Mouse (Mus musculus): ENCODE results near the gene Tmem141. TPM values are rescaled to one million over a fixed set of nuclear protein-coding genes. Genes with fewer than 3 reads are reported as not detected.
A peak's percentile ranks its signal among the peaks of the same experiment; 100 is the strongest.

The Tmem141 gene
- polyA plus RNA-seq, 1 experiment from 2014 or later, result 25.5 TPM

DNA sequence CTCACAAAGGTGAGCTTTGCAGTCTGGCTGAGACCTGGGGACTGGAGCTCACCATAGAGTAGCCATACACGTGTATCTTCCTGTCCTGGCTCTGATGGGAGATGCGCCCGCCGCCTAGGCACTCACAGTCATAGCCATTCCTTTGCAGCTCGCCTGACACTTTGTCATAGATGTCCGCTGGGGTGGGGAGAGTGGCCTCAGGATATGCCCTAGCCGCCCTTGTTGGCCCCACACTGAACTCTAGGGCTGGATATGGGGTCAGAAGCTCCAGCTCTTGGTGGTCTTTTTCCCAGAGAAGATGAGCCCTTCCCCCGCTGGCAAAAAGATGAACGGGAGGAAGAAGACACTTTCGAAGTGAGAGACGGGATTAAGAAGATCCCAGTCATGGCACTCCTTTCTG is 47.7 kb downstream of the Tmem141 start:
- Histone ChIP-seq H3K27ac (ENCODE audit: low read length) (peak overlapping the region; percentile 84; the same call in 1 of the 2 replicates), H3K9me3 (ENCODE audit: control insufficient read depth, low read depth, low read length) (no peaks in the 10 kb centered on the region), H3K4me1 (ENCODE audit: control insufficient read depth, insufficient read depth, low read length) (peaks cover 45% of the 10 kb centered on the region), H3K4me3 (ENCODE audit: low read depth, low read length) (peak overlapping the region; percentile 55), H3K27me3 (ENCODE audit: control insufficient read depth, insufficient read depth, low read length) (peaks cover 22% of the 10 kb centered on the region), H3K4me2 (replicated peaks; ENCODE audit: low read depth, low read length) (peak overlapping the region; percentile 99), H3K36me3 (ENCODE audit: control insufficient read depth, insufficient read depth, low read length) (peaks cover 19% of the 10 kb centered on the region; the same call in 1 of the 2 replicates), H3K9ac (replicated peaks; ENCODE audit: low read depth, low read length) (peak overlapping the region; percentile 45)
- 11% methylated on average over 11 of the region's 11 CpGs for WGBS
- ATAC-seq (ENCODE audit: insufficient number of reproducible peaks, insufficient read depth, low FRiP score, low read depth), result no peak

GRCm38 (mm10) chr2:25573068-25573467 is 48.7 kb downstream of the Tmem141 start:
- Histone ChIP-seq H3K9ac (replicated peaks; ENCODE audit: low read depth, low read length) (no peak overlapping the region), H3K36me3 (ENCODE audit: control insufficient read depth, insufficient read depth, low read length) (peaks cover 26% of the 10 kb centered on the region; the same call in 1 of the 2 replicates), H3K9me3 (ENCODE audit: control insufficient read depth, low read depth, low read length) (no peaks in the 10 kb centered on the region), H3K4me1 (ENCODE audit: control insufficient read depth, insufficient read depth, low read length) (peaks cover 39% of the 10 kb centered on the region), H3K4me3 (ENCODE audit: low read depth, low read length) (no peak overlapping the region), H3K27me3 (ENCODE audit: control insufficient read depth, insufficient read depth, low read length) (peaks cover 16% of the 10 kb centered on the region), H3K27ac (ENCODE audit: low read length) (no peak overlapping the region), H3K4me2 (replicated peaks; ENCODE audit: low read depth, low read length) (peak overlapping the region; percentile 99)
- WGBS, result 80% methylated on average over 2 of the region's 2 CpGs
- no peak for ATAC-seq (ENCODE audit: insufficient number of reproducible peaks, insufficient read depth, low FRiP score, low read depth)

- no peak for ATAC-seq (ENCODE audit: insufficient number of reproducible peaks, insufficient read depth, low FRiP score, low read depth)
Measured at GRCm38 (mm10) chr2:25571221-25571620, 50.6 kb downstream of the Tmem141 start.

More at GRCm38 (mm10) chr2:25571221-25571620, 50.6 kb downstream of the Tmem141 start:
- Histone ChIP-seq H3K27me3 (ENCODE audit: control insufficient read depth, insufficient read depth, low read length) (peaks cover under 1% of the 10 kb centered on the region; the same call in 1 of the 2 replicates), H3K36me3 (ENCODE audit: control insufficient read depth, insufficient read depth, low read length) (peaks cover 29% of the 10 kb centered on the region; the same call in 1 of the 2 replicates), H3K4me2 (replicated peaks; ENCODE audit: low read depth, low read length) (no peak overlapping the region), H3K27ac (ENCODE audit: low read length) (no peak overlapping the region), H3K9ac (replicated peaks; ENCODE audit: low read depth, low read length) (no peak overlapping the region), H3K4me1 (ENCODE audit: control insufficient read depth, insufficient read depth, low read length) (peaks cover 24% of the 10 kb centered on the region), H3K9me3 (ENCODE audit: control insufficient read depth, low read depth, low read length) (no peaks in the 10 kb centered on the region), H3K4me3 (ENCODE audit: low read depth, low read length) (no peak overlapping the region)
- WGBS, result 91% methylated on average over 4 of the region's 4 CpGs

Other genes starting within 250 kb of the Tmem141 start
- gene Sapcd2, start 249.7 kb downstream of the Tmem141 start, polyA plus RNA-seq (2014; fragmentation: Nextera tagmentation; extraction: Ambion mirVana), result 31.3 and 36.4 TPM in 2 replicates
- gene Entpd2, start 226.1 kb downstream of the Tmem141 start, polyA plus RNA-seq (2014; fragmentation: Nextera tagmentation; extraction: Ambion mirVana), result 8.0 and 9.0 TPM in 2 replicates
- 48.3 and 53.7 TPM in 2 replicates for gene Npdc1, start 222.7 kb downstream of the Tmem141 start, polyA plus RNA-seq (2014; fragmentation: Nextera tagmentation; extraction: Ambion mirVana)
- gene Fut7, start 198.7 kb downstream of the Tmem141 start, polyA plus RNA-seq (2014; fragmentation: Nextera tagmentation; extraction: Ambion mirVana), result 0.12 TPM in 1 of 2 replicates, not detected in the other
- gene Abca2, start 193.3 kb downstream of the Tmem141 start, polyA plus RNA-seq (2014; fragmentation: Nextera tagmentation; extraction: Ambion mirVana), result 5.4 and 6.4 TPM in 2 replicates
- 7.2 and 9.0 TPM in 2 replicates for gene Clic3, start 165.2 kb downstream of the Tmem141 start, polyA plus RNA-seq (2014; fragmentation: Nextera tagmentation; extraction: Ambion mirVana)
- 30.3 and 34.2 TPM in 2 replicates for gene Paxx, start 160.9 kb downstream of the Tmem141 start, polyA plus RNA-seq (2014; fragmentation: Nextera tagmentation; extraction: Ambion mirVana)
- 5.3 and 6.4 TPM in 2 replicates for gene Ptgds, start 152.0 kb downstream of the Tmem141 start, polyA plus RNA-seq (2014; fragmentation: Nextera tagmentation; extraction: Ambion mirVana)
- gene Lcn12, start 128.1 kb downstream of the Tmem141 start, polyA plus RNA-seq (2014; fragmentation: Nextera tagmentation; extraction: Ambion mirVana), result not detected in 2 replicates
- 77.5 and 79.3 TPM in 2 replicates for gene Fbxw5, start 121.3 kb downstream of the Tmem141 start, polyA plus RNA-seq (2014; fragmentation: Nextera tagmentation; extraction: Ambion mirVana)
- gene C8g, start 120.3 kb downstream of the Tmem141 start, polyA plus RNA-seq (2014; fragmentation: Nextera tagmentation; extraction: Ambion mirVana), result 4.8 and 7.4 TPM in 2 replicates
- 30.5 and 33.2 TPM in 2 replicates for gene Traf2, start 75.1 kb downstream of the Tmem141 start, polyA plus RNA-seq (2014; fragmentation: Nextera tagmentation; extraction: Ambion mirVana)
- gene Edf1, start 64.2 kb downstream of the Tmem141 start, polyA plus RNA-seq (2014; fragmentation: Nextera tagmentation; extraction: Ambion mirVana), result 342 and 346 TPM in 2 replicates
- 3.6 and 5.5 TPM in 2 replicates for gene Mamdc4, start 47.2 kb downstream of the Tmem141 start, polyA plus RNA-seq (2014; fragmentation: Nextera tagmentation; extraction: Ambion mirVana)
- 225 and 231 TPM in 2 replicates for gene Phpt1, start 46.8 kb downstream of the Tmem141 start, polyA plus RNA-seq (2014; fragmentation: Nextera tagmentation; extraction: Ambion mirVana)
- gene Ajm1, start 40.2 kb downstream of the Tmem141 start, polyA plus RNA-seq (2014; fragmentation: Nextera tagmentation; extraction: Ambion mirVana), result 0.70 and 1.3 TPM in 2 replicates
- 67.2 and 69.0 TPM in 2 replicates for gene Rabl6, start 13.5 kb downstream of the Tmem141 start, polyA plus RNA-seq (2014; fragmentation: Nextera tagmentation; extraction: Ambion mirVana)
- gene Ccdc183, start 4.3 kb downstream of the Tmem141 start, polyA plus RNA-seq (2014; fragmentation: Nextera tagmentation; extraction: Ambion mirVana), result 0.19 and 0.24 TPM in 2 replicates
- gene Fcna, start 6.0 kb upstream of the Tmem141 start, polyA plus RNA-seq (2014; fragmentation: Nextera tagmentation; extraction: Ambion mirVana), result 0.98 and 1.4 TPM in 2 replicates
- gene Lcn8, start 31.1 kb upstream of the Tmem141 start, polyA plus RNA-seq (2014; fragmentation: Nextera tagmentation; extraction: Ambion mirVana), result not detected in 2 replicates
- not detected in 2 replicates for gene Lcn5, start 35.9 kb upstream of the Tmem141 start, polyA plus RNA-seq (2014; fragmentation: Nextera tagmentation; extraction: Ambion mirVana)
- gene Lcn6, start 54.8 kb upstream of the Tmem141 start, polyA plus RNA-seq (2014; fragmentation: Nextera tagmentation; extraction: Ambion mirVana), result not detected in 2 replicates
- gene Lcn10, start 60.7 kb upstream of the Tmem141 start, polyA plus RNA-seq (2014; fragmentation: Nextera tagmentation; extraction: Ambion mirVana), result not detected in 2 replicates
- not detected in 2 replicates for gene Obp2a, start 78.0 kb upstream of the Tmem141 start, polyA plus RNA-seq (2014; fragmentation: Nextera tagmentation; extraction: Ambion mirVana)
- gene Bmyc, start 84.7 kb upstream of the Tmem141 start, polyA plus RNA-seq (2014; fragmentation: Nextera tagmentation; extraction: Ambion mirVana), result 72.0 and 74.9 TPM in 2 replicates
- gene Obp2b, start 115.0 kb upstream of the Tmem141 start, polyA plus RNA-seq (2014; fragmentation: Nextera tagmentation; extraction: Ambion mirVana), result not detected in 2 replicates
- not detected in 2 replicates for gene Lcn3, start 143.6 kb upstream of the Tmem141 start, polyA plus RNA-seq (2014; fragmentation: Nextera tagmentation; extraction: Ambion mirVana)
- gene Lcn11, start 155.0 kb upstream of the Tmem141 start, polyA plus RNA-seq (2014; fragmentation: Nextera tagmentation; extraction: Ambion mirVana), result not detected in 2 replicates
- gene Gm13539, start 160.3 kb upstream of the Tmem141 start, polyA plus RNA-seq (2014; fragmentation: Nextera tagmentation; extraction: Ambion mirVana), result not detected in 2 replicates
- gene Glt6d1, start 193.8 kb upstream of the Tmem141 start, polyA plus RNA-seq (2014; fragmentation: Nextera tagmentation; extraction: Ambion mirVana), result not detected in 2 replicates
- gene Lcn9, start 201.1 kb upstream of the Tmem141 start, polyA plus RNA-seq (2014; fragmentation: Nextera tagmentation; extraction: Ambion mirVana), result not detected in 2 replicates
- gene Sohlh1, start 225.2 kb upstream of the Tmem141 start, polyA plus RNA-seq (2014; fragmentation: Nextera tagmentation; extraction: Ambion mirVana), result not detected in 2 replicates
- gene Kcnt1, start 241.7 kb upstream of the Tmem141 start, polyA plus RNA-seq (2014; fragmentation: Nextera tagmentation; extraction: Ambion mirVana), result 0.59 and 0.80 TPM in 2 replicates